Mouse (Mus musculus): Measurements from ENCODE around the gene Grik4. TPM values are rescaled to one million over a fixed set of nuclear protein-coding genes. Genes with fewer than 3 reads are reported as not detected.

Grik4 gene
- polyA plus RNA-seq, 1 experiment, result 0.26 TPM

DNA sequence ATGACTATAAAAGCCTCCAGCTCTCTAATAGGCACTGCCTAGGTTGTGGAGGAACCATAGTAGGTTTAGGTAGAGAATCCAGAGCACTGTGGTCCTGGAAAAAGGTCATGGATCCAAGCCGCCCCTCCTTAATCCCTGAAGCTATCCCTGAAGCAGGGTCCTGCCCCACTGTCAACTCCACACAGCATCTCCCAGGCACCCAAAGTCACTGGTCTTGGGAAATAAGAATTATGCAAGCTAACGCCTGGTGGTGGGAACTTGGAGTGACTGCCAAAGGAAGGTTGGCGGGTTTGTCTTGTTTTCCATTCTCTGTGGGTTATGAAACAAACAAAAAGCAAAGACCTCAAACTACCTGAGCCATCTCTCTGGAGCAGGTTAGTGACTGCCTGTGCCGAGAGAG is 77.6 kb downstream of the Grik4 start:
- Histone ChIP-seq H3K27ac (ENCODE audit: insufficient read depth, low read length) (no peak overlapping the region), H3K4me1 (ENCODE audit: control insufficient read depth, insufficient read depth, low read length) (peaks cover 2% of the 10 kb centered on the region), H3K4me3 (ENCODE audit: insufficient read depth, low read length) (no peak overlapping the region)
- TF ChIP-seq CTCF (IDR thresholded peaks at IDR 0.05; ENCODE audit: borderline replicate concordance, insufficient read depth, low read length) (no peak), POLR2A (IDR thresholded peaks at IDR 0.05; ENCODE audit: low read depth, low read length) (no peak)

DNA sequence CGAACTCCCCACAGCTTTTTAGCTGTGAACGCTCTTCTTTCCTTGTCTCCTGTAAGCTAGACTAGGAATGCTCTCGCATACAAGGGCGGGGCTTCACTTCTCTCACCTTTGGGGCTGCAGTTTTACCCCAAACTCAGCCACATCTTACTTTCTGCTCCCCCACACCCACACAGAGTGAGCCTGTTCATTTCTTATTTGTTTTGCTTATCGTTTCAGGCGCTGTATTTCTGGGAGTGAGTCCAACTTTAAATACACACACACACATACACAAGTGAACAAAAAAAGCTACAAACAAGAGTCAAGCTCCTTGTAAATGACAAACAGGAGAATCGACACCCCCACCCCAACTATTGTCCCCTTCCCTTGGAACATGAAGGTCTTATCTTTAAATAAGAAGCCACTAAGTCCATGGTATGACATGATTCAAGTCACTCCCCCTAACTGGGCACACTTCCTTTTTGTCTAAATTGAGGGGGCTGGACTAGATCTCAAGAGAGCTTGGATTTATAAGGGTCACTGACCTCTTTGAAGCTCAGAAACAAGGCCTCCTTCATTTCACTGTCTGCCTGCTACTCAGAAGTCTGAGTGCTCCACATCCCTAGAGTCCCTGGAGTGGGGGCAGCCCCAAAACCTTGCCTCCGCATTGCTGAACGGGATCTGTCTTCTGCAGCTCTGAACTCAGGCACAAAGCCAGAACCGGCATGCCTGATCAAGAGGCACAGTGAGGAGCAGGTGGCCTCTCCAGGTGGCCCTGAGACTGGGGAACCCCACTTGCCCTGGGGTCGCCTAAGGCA is 79.1 kb downstream of the Grik4 start:
- Histone ChIP-seq H3K27ac (ENCODE audit: insufficient read depth, low read length) (no peak overlapping the region), H3K4me3 (ENCODE audit: insufficient read depth, low read length) (no peak overlapping the region), H3K4me1 (ENCODE audit: control insufficient read depth, insufficient read depth, low read length) (peaks cover 2% of the 10 kb centered on the region)
- TF ChIP-seq CTCF (IDR thresholded peaks at IDR 0.05; ENCODE audit: borderline replicate concordance, insufficient read depth, low read length) (no peak), POLR2A (IDR thresholded peaks at IDR 0.05; ENCODE audit: low read depth, low read length) (no peak)

DNA sequence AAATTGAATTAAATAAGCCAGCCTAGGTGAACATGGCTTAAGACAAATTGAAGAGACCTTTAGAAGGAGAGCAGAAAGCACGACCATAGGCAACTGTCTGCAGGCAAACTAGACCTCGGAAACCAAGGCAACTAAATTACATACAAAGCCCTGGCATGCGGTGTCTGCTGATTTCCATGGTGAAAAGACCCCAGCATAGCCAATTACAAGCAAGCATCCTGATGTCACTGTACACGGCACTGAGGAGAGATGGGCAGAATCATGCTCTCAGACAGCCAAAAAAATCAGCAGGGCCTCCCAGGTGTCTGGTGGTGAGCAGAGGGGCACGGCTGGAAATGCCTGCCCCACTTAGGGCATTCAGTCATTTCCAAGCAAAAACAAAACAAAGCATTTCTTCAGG is 80.9 kb downstream of the Grik4 start:
- H3K4me1 ChIP-seq (ENCODE audit: control insufficient read depth, insufficient read depth, low read length), result peaks cover 2% of the 10 kb centered on the region; the same call in 1 of the 2 replicates
- no peak for TF ChIP-seq CTCF (IDR thresholded peaks at IDR 0.05; ENCODE audit: borderline replicate concordance, insufficient read depth, low read length)
- TF ChIP-seq POLR2A (IDR thresholded peaks at IDR 0.05; ENCODE audit: low read depth, low read length), result no peak

DNA sequence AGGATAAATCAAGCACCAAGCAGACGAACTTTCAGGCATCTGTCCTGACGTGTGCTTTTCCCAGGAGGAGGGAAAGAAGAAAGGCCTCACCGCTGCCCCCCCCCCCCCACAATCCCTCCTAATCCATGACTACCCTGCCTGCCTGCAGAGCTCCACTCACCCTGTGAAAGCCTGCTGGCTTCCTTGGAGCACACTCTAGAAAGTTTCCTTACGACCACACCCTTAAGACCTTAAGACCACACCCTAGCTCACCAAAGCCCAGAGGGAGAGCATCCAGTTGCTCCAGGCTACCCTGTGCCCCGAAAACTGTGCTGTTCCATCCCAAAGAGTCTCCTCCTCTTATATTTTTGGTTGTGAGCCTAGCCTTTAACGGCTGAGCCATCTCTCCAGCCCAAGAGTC is 82.6 kb downstream of the Grik4 start:
- peaks cover 2% of the 10 kb centered on the region; the same call in 1 of the 2 replicates for H3K4me1 ChIP-seq (ENCODE audit: control insufficient read depth, insufficient read depth, low read length)

More for the DNA sequence above, 80.9 kb downstream of the Grik4 start:
- Histone ChIP-seq H3K4me3 (ENCODE audit: insufficient read depth, low read length) (no peak overlapping the region), H3K27ac (ENCODE audit: insufficient read depth, low read length) (no peak overlapping the region)

DNA sequence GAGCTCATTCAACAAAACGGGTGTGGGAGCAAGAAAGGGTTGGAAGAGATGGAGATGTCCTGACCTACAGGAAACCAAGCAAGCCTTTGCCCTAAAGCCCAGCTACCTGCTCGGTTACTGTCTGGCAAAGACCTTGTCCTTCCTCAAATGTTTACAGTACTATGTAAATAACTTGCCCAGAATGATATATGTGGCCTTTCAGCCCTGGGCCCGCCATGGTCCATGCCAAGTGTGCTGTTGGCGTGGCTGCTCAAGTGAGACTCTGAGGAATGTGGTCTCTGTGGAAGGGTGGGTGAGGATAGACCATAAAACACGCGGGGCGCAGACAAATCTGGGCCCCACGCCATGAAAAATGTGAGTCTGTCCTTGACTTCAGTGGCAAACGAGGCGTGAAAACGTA is 83.1 kb downstream of the Grik4 start:
- H3K27ac ChIP-seq (ENCODE audit: insufficient read depth, low read length), result no peak overlapping the region
- TF ChIP-seq CTCF (IDR thresholded peaks at IDR 0.05; ENCODE audit: borderline replicate concordance, insufficient read depth, low read length) (no peak), POLR2A (IDR thresholded peaks at IDR 0.05; ENCODE audit: low read depth, low read length) (no peak)

More for the DNA sequence above, 82.6 kb downstream of the Grik4 start:
- TF ChIP-seq CTCF (IDR thresholded peaks at IDR 0.05; ENCODE audit: borderline replicate concordance, insufficient read depth, low read length), result no peak
- TF ChIP-seq POLR2A (IDR thresholded peaks at IDR 0.05; ENCODE audit: low read depth, low read length), result no peak
- Histone ChIP-seq H3K27ac (ENCODE audit: insufficient read depth, low read length) (no peak overlapping the region), H3K4me3 (ENCODE audit: insufficient read depth, low read length) (no peak overlapping the region)

DNA sequence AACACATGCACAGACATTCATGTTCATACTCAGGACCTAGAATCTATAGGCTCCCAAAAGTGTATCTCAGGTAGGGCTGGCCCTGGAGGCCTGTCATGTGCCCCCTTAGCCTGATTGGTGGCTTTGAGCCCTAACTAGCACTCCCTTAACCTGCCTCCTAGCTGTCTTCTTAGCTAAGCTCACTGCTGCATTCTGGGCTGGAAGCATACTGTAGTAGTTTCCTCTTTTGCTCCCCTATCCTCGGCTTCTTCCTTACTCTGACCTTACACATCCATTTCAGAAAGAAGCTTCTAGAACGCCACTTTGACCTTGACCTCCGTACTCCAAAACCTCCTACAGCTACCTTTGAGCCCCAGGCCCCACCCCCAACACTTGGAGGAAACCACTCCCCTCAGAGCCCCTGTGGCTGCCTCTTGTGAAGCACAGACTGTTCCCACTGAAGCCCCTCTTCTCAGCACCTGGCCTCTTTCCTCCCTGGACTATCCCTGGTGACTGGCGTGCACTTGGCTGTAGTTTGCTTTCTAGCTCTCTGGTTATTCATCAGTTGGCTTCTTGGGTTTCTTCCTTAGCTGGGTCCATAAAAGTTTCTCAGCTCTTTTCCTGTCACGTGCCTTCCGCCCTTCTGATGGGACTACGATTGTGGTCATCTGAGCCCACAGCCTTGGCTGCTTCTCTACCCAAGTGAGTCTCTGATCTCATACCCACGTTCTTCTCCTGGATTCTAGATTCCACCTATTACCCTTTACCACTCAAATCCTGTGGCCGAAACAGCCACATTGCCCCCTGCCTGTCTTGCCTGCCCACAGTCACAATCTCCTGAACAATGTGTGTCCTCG is 84.1 kb downstream of the Grik4 start:
- TF ChIP-seq CTCF (IDR thresholded peaks at IDR 0.05; ENCODE audit: borderline replicate concordance, insufficient read depth, low read length), result no peak
- TF ChIP-seq POLR2A (IDR thresholded peaks at IDR 0.05; ENCODE audit: low read depth, low read length), result no peak
- Histone ChIP-seq H3K27ac (ENCODE audit: insufficient read depth, low read length) (no peak overlapping the region), H3K4me3 (ENCODE audit: insufficient read depth, low read length) (no peak overlapping the region), H3K4me1 (ENCODE audit: control insufficient read depth, insufficient read depth, low read length) (peaks cover 2% of the 10 kb centered on the region; the same call in 1 of the 2 replicates)

More for the DNA sequence above, 83.1 kb downstream of the Grik4 start:
- Histone ChIP-seq H3K4me1 (ENCODE audit: control insufficient read depth, insufficient read depth, low read length) (peaks cover 2% of the 10 kb centered on the region; the same call in 1 of the 2 replicates), H3K4me3 (ENCODE audit: insufficient read depth, low read length) (no peak overlapping the region)

DNA sequence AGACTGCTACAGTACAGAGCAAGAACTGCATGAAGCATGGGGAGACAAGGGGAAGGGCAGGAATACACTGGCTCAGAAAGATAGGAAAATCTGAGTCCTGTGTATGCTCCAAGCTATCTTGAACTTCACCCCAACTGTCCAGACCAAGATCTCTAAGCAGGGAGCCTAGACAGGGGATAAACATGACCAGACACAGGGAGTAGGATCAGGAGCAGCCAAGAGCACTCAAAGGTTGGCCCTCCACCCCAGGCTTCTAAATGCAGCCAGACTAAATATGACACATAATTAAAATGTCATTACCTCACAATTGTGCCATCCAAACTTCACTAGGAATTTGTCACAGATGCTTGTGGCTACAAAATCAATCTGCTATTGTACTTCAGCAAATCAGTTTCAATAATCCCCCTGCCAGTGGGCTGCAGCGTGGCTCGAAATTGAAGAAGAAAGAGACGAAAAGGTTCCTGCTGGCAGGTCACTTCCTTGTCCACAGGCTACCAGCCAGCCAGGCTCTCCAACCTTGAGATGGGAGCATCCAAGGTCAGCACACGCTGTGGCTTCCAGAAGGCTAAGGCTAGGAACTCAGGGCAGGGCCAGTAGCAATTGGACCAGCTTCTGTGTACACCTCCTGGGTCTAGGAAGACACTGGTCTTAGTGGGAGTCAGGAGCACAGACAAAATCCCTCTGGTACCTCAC is 85.1 kb downstream of the Grik4 start:
- no peak for TF ChIP-seq POLR2A (IDR thresholded peaks at IDR 0.05; ENCODE audit: low read depth, low read length)
- no peak for TF ChIP-seq CTCF (IDR thresholded peaks at IDR 0.05; ENCODE audit: borderline replicate concordance, insufficient read depth, low read length)
- Histone ChIP-seq H3K4me1 (ENCODE audit: control insufficient read depth, insufficient read depth, low read length) (no peaks in the 10 kb centered on the region), H3K27ac (ENCODE audit: insufficient read depth, low read length) (no peak overlapping the region), H3K4me3 (ENCODE audit: insufficient read depth, low read length) (no peak overlapping the region)

DNA sequence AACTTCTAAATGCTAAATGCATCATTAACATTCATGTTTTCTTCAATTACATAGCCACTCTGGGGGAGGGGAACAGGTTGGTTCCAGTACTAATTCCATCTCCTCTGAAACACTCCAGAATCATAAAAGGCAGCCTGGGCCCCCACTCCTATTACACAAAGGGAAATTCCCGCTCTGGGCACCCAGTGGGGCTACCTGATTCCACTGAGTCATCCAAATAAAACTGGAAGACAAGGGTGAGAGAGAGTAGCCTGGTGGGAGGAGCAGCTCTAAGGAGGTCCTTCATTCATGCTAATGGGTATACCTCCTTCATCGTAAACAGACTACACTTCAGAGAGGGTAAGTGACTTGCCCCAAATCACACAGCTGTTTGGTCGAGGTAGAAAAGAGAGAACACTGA is 85.7 kb downstream of the Grik4 start:
- no peak overlapping the region for H3K27ac ChIP-seq (ENCODE audit: insufficient read depth, low read length)
- H3K4me3 ChIP-seq (ENCODE audit: insufficient read depth, low read length), result no peak overlapping the region
- no peaks in the 10 kb centered on the region for H3K4me1 ChIP-seq (ENCODE audit: control insufficient read depth, insufficient read depth, low read length)
- no peak for TF ChIP-seq CTCF (IDR thresholded peaks at IDR 0.05; ENCODE audit: borderline replicate concordance, insufficient read depth, low read length)
- TF ChIP-seq POLR2A (IDR thresholded peaks at IDR 0.05; ENCODE audit: low read depth, low read length), result no peak

DNA sequence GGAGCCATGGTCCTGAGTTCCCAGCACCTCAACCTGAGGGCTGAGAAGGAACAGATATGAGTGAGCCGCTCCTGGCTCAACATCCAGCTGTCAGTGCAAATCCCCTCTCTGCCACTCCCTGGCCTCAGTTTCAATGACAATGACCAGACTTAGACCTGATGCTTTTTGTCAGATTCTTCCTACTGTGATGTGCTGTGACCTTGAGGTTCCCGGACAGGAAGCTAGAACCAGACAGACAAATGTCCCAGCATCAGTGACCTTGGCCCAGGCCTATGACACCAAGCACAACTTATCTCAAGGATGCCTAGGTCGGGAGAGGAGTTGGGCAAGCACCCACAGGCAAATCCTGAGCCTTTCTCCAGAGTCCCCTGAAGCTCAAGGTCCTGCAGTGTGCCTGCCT is 86.5 kb downstream of the Grik4 start:
- no peaks in the 10 kb centered on the region for H3K4me1 ChIP-seq (ENCODE audit: control insufficient read depth, insufficient read depth, low read length)
- no peak overlapping the region for H3K27ac ChIP-seq (ENCODE audit: insufficient read depth, low read length)
- TF ChIP-seq CTCF (IDR thresholded peaks at IDR 0.05; ENCODE audit: borderline replicate concordance, insufficient read depth, low read length) (no peak), POLR2A (IDR thresholded peaks at IDR 0.05; ENCODE audit: low read depth, low read length) (no peak)
- H3K4me3 ChIP-seq (ENCODE audit: insufficient read depth, low read length), result no peak overlapping the region

Data from embryonic fibroblast, embryonic 13.5 days (primary cell).